Mouse (Mus musculus) embryo, embryonic 11.5 days (tissue): ENCODE results near the gene Akr1b7.

Experiments
- DNase-seq: peaks from one replicate; pipeline ENCODE4 v3.0.0-alpha.2; 2012; ENCODE audit warnings: low read depth, low spot score

The Akr1b7 gene

DNA sequence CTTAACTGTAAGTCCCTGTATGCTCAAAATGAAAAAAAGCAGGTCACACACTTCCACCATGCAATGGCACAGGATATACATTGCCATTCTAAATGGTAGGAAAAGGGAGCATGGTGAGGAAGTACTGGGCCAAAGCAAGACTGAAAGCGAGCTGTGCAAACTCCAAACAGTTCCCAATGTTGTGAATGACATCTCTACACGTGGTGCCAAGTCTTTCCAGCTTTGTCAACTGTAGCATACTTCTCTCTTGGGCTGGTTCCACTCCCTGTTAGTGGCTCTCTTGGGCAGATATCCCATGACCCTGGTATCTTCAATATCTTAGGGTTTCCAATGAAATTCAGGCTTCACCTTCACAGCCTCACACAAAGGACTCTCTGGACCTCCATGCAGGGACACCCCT is 26.9 kb downstream of the Akr1b7 start:
- no peak for DNase-seq

- no peak for DNase-seq
Measured at GRCm38 (mm10) chr6:34441556-34442257, 29.6 kb downstream of the Akr1b7 start.

GRCm38 (mm10) chr6:34443791-34444190 is 31.7 kb downstream of the Akr1b7 start:
- DNase-seq: no peak

DNA sequence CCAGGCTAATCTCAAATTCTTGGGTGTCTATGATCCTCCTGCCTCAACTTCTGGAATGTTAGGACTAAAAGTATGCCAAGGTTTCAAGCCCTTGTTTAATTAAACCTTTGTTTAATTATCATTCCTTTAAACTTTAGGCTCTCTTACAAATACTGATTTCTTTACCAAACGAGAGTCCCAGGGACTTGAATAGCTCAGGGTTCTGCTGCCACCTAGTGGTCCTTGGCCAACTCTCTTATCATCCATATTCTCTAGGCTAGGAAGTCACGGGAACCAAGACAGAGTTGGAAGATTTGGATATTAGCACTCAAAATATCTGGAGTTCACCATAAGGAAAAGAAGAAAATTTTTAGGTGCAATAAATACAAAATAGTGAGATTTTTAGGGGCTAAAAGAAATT is 35.8 kb downstream of the Akr1b7 start:
- peak; percentile 56 for DNase-seq

DNA sequence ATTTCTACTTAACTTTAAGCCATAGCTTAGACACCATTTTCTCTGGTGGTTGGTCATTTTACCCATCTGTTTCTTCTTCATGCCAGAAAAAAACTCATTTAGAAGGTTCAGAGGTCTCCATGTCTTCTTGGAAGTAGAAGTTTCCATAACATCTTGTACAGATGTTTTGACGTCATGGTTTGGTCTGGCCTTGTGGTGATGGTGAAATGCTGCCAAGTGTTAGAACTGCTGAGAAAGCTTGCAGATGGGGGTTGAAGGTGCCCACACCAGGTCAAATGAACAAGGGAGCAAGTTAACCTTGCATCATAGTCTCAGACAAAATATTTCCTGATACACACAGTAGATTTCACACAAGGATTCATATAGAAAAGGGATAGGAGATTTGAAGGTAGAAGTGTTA is 36.6 kb downstream of the Akr1b7 start:
- DNase-seq: no peak

DNA sequence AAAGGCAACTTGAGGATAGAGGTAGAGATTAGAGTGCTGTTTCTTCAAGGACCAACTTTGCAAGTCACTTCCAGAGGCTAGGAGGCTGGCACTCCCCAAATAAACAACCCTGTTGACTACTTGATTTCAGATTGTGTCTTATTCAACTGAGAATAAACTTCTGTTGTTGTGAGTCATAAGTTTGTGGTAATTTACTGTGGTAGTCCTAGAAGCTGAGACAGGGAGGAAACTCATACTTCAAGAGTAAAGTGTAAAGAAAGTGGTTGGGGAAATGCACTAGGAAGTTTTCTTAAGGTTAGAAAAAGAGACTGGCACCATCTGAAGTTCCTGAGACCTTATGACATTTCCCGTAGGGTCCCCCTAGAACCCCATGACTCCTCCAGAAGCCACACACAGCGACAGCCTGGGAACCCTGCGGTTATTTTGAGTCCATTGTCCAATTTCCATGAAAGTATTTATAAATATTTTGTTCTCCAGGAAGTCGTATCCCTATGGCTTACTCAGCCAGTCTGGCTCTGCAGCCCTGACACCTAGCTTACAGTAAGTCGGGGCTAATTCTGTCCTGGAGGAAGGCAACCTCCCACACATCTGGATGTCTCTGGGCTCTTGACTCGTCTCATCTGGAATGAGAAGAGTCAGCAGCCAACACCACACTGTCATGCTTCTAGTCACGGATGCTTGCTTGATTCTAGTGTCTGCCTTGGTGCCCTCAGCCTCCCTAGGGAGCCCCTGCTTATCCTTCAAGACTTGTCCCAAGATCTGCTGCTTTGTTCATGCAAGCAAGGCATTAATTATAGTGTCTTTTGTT is 41.0 kb downstream of the Akr1b7 start:
- no peak for DNase-seq

DNA sequence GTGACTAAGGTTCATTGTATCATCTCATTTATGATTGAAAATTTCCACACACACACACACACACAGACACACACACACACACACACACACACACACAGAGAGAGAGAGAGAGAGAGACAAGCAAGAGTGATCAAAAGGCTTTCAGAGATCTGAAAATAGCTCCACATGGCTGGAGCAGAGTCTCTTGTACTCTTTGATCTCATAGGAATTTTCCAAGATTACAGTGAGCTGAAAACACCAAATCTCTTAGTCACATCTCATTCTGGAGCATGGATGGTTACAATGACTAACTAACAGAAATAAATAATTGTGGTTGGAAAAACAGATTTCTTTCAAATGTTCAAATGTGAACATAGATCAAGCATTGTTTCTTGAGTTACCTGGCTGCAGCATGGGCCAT is 47.3 kb downstream of the Akr1b7 start:
- no peak for DNase-seq

- no peak for DNase-seq
Measured at GRCm38 (mm10) chr6:34460651-34461050, 48.5 kb downstream of the Akr1b7 start.

DNA sequence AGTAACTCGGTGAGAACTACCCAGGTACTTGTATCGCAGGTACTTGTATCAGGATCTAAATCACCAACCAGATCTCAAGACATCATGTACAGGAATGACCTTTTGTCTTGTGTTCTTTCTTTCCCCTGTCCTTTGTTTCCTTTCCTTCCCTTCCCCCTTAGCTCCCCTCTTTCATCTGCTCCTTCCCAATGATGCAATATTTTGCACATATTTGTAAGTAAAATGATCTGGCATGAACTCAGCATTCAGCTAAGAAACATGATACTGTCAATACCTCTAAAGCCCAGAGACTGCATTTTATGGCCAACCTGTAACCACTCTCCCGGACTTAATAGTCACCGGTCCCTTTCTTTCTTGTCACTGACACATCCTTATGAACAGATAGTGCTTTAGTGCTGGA is 51.4 kb downstream of the Akr1b7 start:
- DNase-seq: no peak

- DNase-seq: no peak
Measured at GRCm38 (mm10) chr6:34471434-34472110, 59.4 kb downstream of the Akr1b7 start.
